Mouse (Mus musculus) heart, adult 18-20 months (tissue): ENCODE data around the gene 4933427D14Rik. TPM values are rescaled to one million over a fixed set of nuclear protein-coding genes. Genes with fewer than 3 reads are reported as not detected.

Experiments
- DNase-seq, 2 experiments: peaks; one replicate each; pipeline ENCODE4 v3.0.0; 2021 to 2022; ENCODE audit warnings: mixed read lengths in 1 of 2
- long read RNA-seq, 2 experiments: library from polyadenylated mRNA; stranded (forward); transcript quantifications; one replicate each; pipeline ENCODE4 v2.0.0; 2021
- total RNA-seq, 2 experiments: library from RNA; stranded (reverse); gene quantifications; 2 replicates each; pipeline ENCODE4 v1.2.3; 2021

The 4933427D14Rik gene
- total RNA-seq = 1 to 10 TPM; 1.9 to 2.4 TPM
- long read RNA-seq, experiment 1 = 0 reads
- long read RNA-seq, experiment 2 = 0 reads

GRCm38 (mm10) chr11:72207204-72207833 lies at the start of gene 4933427D14Rik, which contains the start of gene Txndc17:
Gene 4933427D14Rik (minus strand): TSS chr11:72207459.
Gene Txndc17 (plus strand): TSS chr11:72207547.
- peak; percentile 93 to 95 for DNase-seq

- no peak for DNase-seq
Observed at GRCm38 (mm10) chr11:72256441-72256840, 49.2 kb upstream of the 4933427D14Rik start.

GRCm38 (mm10) chr11:72255629-72256028 lies 48.4 kb upstream of the 4933427D14Rik start:
- no peak for DNase-seq

GRCm38 (mm10) chr11:72245196-72245753 lies 38.0 kb upstream of the 4933427D14Rik start:
- no peak for DNase-seq

- no peak for DNase-seq
Observed at GRCm38 (mm10) chr11:72240062-72240860, 33.0 kb upstream of the 4933427D14Rik start.

GRCm38 (mm10) chr11:72234013-72234412 lies 26.8 kb upstream of the 4933427D14Rik start:
- DNase-seq = no peak

GRCm38 (mm10) chr11:72232991-72233390 lies 25.7 kb upstream of the 4933427D14Rik start:
- no peak for DNase-seq

- DNase-seq = no peak
Observed at GRCm38 (mm10) chr11:72232068-72232467, 24.8 kb upstream of the 4933427D14Rik start.

GRCm38 (mm10) chr11:72228513-72228912 lies 21.3 kb upstream of the 4933427D14Rik start:
- no peak for DNase-seq

- no peak for DNase-seq
Observed at GRCm38 (mm10) chr11:72226901-72227300, 19.6 kb upstream of the 4933427D14Rik start.

GRCm38 (mm10) chr11:72226020-72226791 lies 18.9 kb upstream of the 4933427D14Rik start:
- no peak for DNase-seq

GRCm38 (mm10) chr11:72224865-72225264 lies 17.6 kb upstream of the 4933427D14Rik start:
- peak; percentile 63 to 87 for DNase-seq

GRCm38 (mm10) chr11:72223414-72223813 lies 16.2 kb upstream of the 4933427D14Rik start:
- DNase-seq = no peak

- DNase-seq = peak; percentile 57 to 78
Observed at GRCm38 (mm10) chr11:72221278-72221677, 14.0 kb upstream of the 4933427D14Rik start.

GRCm38 (mm10) chr11:72217116-72217515 lies 9.9 kb upstream of the 4933427D14Rik start:
- peak in 1 of 2 experiments; percentile 12 for DNase-seq

- peak; percentile 84 to 85 for DNase-seq
Observed at GRCm38 (mm10) chr11:72215410-72215797, 8.1 kb upstream of the 4933427D14Rik start, which contains the start of gene Med31. Gene Med31 (minus strand): TSS chr11:72215592.

- DNase-seq = peak; percentile 96
Observed at GRCm38 (mm10) chr11:72214591-72215409, 7.5 kb upstream of the 4933427D14Rik start.

- no peak for DNase-seq
Observed at GRCm38 (mm10) chr11:72207834-72208377, 647 bp upstream of the 4933427D14Rik start.

GRCm38 (mm10) chr11:72206341-72207203 lies 687 bp downstream of the 4933427D14Rik start, which contains the start of gene Gm43951:
Gene Gm43951 (minus strand): TSS chr11:72206840.
- DNase-seq = peak in 1 of 2 experiments; percentile 19

GRCm38 (mm10) chr11:72205256-72205655 lies 2.0 kb downstream of the 4933427D14Rik start:
- no peak for DNase-seq
